Mouse (Mus musculus) kidney, adult 11 months (tissue): Measurements from ENCODE around the gene Olfr1387.
"Not testable (repeated sequence)": the region's sequence is repeated elsewhere in the genome, so short reads cannot be mapped to it uniquely, and the experiment has no call there.

ENCODE experiments used
- DNase-seq: peaks from one replicate; pipeline ENCODE4 v3.0.0; 2022

The Olfr1387 gene

GRCm38 (mm10) chr11:49455043-49455442 is at the start of gene Olfr1387:
TSS of gene Olfr1387 (plus strand) at chr11:49455343.
- no peak for DNase-seq

GRCm38 (mm10) chr11:49406784-49407183 is 48.4 kb upstream of the Olfr1387 start:
- no peak for DNase-seq

GRCm38 (mm10) chr11:49410540-49410939 is 44.6 kb upstream of the Olfr1387 start:
- DNase-seq: peak; percentile 3

GRCm38 (mm10) chr11:49422767-49423166 is 32.4 kb upstream of the Olfr1387 start, which contains the start of gene Olfr1389:
TSS of gene Olfr1389 (plus strand) at chr11:49423067.
- no peak for DNase-seq

GRCm38 (mm10) chr11:49425257-49425927 is 29.8 kb upstream of the Olfr1387 start:
- no peak for DNase-seq

- no peak for DNase-seq
Observed at GRCm38 (mm10) chr11:49429641-49430040, 25.5 kb upstream of the Olfr1387 start.

- no peak for DNase-seq
Observed at GRCm38 (mm10) chr11:49436411-49436810, 18.7 kb upstream of the Olfr1387 start, which contains the start of gene Olfr1388. TSS of gene Olfr1388 (plus strand) at chr11:49436624.

GRCm38 (mm10) chr11:49464746-49465145 is 9.6 kb downstream of the Olfr1387 start, which contains the start of gene Olfr1386:
TSS of gene Olfr1386 (plus strand) at chr11:49465046.
- not testable (repeated sequence) for DNase-seq

GRCm38 (mm10) chr11:49485973-49486372 is 30.8 kb downstream of the Olfr1387 start:
- DNase-seq: no peak

- not testable (repeated sequence) for DNase-seq
Observed at GRCm38 (mm10) chr11:49488770-49489169, 33.6 kb downstream of the Olfr1387 start, which contains the start of gene Olfr1385. TSS of gene Olfr1385 (plus strand) at chr11:49489070.
